Mouse (Mus musculus): ENCODE measurements around the gene Sh2d7.
"Not testable (repeated sequence)": the region's sequence is repeated elsewhere in the genome, so short reads cannot be mapped to it uniquely, and the experiment has no call there.

Sh2d7 gene

DNA sequence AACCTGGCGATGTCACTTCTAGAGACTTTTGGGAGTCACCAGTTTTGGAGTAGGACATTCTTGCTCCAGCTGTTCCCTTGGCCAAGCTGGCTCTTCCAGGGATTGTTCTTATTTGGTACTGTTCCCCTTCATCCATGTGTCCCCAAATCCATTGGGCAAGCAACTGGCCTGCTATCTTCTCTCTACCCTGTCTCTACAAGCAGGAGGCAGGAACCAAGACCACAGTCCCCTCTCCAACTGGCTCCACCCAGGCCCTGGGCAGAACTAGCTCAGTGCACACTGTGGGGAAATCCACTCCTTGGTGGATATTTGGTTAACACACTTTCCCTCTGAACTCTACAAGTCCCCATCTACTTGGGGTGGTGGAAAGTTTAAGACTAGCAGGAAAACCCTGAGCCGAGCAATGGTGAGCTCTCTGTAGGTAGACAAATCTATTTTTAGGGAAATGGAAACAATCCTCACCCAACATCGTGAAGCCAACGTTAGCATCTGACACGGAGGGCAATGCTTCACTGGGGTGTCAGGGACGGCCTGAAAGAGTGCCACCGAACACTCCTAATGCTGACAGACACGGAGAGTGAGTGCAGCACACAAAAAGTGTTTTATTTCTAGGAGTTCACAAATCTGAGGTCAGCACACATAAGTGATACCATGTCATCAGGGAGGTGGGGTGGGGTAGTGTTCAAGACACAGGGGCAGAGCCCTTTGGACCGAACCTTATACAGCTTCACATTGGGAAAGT, 5.6 kb downstream of the Sh2d7 start:
- no peak for DNase-seq (ENCODE audit: inconsistent ontology term)

DNA sequence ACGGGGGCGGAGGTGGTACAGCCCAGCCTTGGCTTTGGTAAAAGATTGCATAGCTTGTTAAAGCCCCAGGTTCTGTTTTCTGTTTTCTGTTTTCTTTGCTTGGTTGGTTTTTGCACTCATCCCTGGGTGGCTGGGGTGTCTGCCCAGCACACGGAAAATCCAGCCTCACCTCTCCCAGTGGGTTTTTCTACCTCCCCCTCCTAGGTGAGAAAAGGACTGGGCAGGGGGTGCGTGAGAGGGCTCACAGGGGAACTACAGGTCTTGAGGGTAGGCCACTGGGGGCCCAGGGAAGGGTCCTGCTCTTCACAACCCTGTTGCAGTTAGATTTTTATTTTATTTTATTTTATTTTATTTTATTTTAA, 6.2 kb downstream of the Sh2d7 start:
- DNase-seq (ENCODE audit: inconsistent ontology term) = no peak

DNA sequence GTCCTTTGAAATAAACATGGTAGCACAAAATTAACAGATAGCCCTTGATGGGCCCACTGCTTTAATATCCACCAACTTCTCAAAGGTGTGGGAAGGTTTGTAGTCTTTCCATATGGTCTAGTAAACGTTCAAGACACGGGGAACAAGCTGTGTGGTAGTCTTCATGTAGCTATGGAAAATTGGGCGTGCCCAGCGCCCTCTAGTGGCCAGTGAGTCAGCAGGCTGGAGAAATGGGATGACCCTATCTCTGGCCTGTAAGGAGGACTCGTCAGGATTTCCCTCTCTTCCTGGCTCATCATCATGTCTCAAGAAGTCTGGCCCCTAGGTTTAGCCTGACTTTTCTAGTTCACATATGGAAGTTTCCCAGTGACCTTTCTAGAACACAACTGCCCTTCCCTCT, 8.8 kb downstream of the Sh2d7 start:
- peak; percentile 14 for DNase-seq (ENCODE audit: inconsistent ontology term)

DNA sequence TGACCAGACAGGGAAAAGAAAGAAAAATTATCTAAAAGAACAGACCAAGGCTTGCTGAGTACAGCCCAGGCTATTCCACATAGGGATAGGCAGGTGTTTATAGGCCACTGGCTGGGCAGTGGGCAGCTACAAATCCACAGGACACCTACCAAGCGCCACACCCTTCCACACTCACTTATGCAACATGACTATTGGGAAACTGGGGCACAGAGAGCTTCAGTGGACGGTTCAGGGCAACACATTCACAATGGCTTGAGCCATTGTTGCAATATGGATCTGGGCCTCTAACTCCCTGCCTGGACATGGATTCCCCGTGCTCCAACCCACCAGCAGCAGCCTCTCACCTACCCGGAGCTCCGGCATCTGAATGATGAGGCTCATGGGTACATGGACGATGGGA, 10.6 kb downstream of the Sh2d7 start:
- no peak for DNase-seq (ENCODE audit: inconsistent ontology term)

DNA sequence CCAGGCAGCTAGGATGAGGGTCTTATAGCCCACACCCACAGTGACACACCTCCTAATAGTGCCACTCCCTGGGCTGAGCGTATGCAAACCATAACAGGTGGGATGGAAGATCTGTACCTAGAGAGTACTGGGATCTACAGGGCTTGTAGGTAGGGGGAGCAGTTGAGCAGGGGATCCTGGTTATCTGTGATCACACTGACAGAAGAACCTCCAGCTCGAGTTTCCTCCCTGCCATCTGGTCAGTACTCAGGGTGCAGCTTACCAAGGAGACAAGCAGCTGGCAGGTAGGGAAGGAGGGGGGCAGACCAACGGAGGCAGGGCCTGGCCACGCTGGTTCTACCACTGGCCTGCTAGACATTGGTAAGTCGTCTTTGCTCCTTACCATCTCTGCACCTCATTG, 13.6 kb downstream of the Sh2d7 start:
- no peak for DNase-seq (ENCODE audit: inconsistent ontology term)

DNA sequence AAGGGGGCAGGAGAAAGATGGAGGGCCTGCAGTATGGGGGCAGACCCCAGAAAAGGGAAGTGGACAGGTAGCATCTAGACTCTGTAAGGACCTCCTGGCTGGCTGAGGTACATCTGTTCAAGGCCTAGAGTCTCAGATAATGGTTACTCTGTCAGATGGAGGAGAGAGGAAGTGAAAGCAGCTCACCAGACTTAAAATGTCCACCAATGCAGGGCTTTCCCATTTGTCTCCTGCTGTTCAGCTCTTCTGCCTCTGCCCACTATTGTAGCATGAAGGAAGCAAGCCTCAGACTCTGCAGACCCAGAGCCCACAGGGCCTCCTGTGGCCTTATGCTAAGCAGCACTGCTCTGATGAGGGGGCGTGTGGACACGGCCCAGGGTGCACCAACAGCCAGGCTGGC, 16.3 kb downstream of the Sh2d7 start:
- no peak for DNase-seq (ENCODE audit: inconsistent ontology term)

DNA sequence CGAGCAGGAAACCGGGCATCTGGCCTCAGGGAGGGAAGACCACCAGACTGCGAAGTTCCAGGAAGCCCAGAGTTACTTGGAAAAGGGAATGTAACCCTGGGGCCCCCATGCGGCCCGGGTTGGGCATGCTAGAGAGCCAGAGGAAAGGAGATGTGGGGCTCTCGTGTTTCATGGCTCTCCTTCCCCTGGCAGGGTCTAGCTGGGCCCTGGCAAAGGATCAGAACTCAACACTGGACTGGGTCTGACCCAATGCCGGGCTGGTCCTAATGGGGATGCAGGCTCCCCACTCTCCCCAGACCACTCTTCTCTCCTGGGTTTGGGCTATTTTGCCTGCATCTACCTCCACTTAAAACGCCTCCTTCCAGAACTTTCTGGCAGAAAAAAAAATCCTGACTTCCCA, 19.9 kb downstream of the Sh2d7 start:
- DNase-seq (ENCODE audit: inconsistent ontology term) = no peak

DNA sequence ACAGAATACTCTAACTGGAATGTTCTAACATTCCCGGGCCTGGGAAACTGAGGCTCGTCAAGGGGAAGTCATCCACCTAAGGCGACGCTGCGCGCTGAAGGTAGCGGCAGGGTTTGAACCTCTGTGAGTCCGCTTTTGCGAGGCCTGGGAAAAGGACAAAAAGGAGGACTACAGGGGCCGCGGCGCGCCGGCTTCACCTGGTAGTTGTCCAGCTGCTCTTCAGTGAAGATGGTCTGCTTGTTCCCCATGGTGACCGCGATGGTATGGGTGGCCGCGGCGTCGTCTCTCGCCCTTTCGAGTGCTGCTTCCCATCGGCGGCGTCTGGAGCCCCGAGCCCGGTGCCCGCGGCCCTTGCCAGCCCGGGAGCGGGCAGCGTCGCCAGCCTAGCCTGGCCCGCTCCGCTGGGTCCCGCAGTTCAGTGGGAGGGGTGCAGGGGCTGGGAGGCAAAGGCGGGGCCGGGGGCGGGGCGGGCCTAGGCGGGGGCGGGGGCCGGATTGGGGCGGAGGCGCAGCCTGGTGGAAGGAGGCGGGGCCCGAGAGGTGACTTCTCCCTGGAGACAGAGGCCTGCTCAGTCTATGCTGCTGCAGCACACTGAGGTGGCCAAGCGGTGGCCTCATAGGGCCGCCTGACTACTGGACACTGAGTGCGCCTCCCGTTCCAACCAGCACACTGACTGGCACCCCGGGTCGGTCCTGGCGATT, 21.1 kb downstream of the Sh2d7 start, which contains the start of gene Cib2:
TSS of gene Cib2 (minus strand) at position 448 of the 701 bp plus-strand sequence.
- DNase-seq (ENCODE audit: inconsistent ontology term) = peak; percentile 89

DNA sequence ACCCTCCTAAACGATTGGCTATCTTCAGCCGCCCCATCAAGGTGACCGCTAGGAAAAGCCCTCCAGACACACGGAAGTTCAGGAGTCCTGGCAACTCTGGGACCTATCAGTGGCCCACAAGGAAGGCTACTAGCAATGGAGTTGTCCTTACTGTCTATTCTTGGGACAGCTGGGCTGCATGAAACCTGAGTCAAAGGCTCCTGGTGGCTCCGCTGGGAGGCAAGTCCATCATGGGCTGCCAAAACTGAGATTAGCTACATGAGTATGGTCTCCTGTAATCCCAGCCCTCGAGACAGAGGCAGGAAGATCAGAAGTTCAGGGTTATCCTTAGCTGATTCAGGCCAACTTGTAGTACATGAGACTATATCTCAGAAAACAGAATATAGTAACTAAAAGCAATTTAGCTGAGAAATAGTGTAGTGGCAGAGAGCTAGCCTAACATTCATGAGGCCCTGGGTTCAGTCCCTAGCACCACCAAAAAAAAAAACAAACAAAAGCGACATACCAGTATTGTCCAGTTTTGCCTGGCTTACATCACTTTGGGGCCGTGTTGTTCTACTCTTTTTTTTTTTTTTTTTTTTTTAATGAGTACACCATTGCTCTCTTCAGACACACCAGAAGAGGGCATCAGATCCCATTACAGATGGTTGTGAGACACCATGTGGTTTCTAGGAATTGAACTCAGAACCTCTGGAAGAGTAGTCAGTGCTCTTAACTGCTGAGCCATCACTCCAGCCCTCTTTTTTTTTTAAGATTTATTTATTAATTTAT, 22.2 kb downstream of the Sh2d7 start:
- DNase-seq (ENCODE audit: inconsistent ontology term) = no peak

DNA sequence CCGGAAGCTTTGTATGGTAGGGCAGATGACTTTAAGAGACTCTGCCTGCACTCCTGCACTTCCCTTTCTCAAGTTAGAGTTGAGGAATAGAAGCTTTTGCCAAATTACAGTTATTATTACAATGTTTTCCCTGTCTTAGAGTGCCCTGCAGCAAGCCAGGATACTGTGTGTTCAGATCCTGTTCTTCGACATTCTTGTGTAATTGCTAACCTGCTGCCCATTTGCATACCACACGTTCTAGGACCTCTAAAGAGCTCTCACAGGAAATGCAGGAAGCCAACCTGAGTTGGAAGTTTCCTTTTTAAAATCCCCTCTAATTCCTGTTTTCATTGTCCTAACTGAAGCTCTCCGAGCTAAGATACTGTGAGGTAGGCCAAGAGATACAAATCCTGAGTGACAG, 28.2 kb downstream of the Sh2d7 start:
- DNase-seq (ENCODE audit: inconsistent ontology term) = no peak

DNA sequence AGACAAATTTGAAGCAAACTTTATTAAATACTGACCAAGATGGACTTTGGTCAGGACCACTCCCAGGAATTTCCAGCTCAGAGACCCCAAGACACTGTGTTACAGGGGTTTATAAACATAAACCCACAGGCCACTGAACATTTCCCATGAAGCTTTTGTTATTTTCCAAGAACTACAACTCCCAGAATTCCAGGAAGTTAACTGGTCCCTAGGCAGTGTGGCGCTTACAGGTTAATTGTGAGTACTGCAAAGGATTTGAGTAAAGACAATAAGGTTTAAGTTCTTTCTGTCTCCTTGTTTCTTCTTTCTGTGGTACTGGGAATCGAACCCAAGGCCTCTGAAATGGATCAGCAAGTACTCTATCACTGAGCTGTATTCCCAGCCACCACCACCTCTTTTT, 29.9 kb downstream of the Sh2d7 start:
- no peak for DNase-seq (ENCODE audit: inconsistent ontology term)

DNA sequence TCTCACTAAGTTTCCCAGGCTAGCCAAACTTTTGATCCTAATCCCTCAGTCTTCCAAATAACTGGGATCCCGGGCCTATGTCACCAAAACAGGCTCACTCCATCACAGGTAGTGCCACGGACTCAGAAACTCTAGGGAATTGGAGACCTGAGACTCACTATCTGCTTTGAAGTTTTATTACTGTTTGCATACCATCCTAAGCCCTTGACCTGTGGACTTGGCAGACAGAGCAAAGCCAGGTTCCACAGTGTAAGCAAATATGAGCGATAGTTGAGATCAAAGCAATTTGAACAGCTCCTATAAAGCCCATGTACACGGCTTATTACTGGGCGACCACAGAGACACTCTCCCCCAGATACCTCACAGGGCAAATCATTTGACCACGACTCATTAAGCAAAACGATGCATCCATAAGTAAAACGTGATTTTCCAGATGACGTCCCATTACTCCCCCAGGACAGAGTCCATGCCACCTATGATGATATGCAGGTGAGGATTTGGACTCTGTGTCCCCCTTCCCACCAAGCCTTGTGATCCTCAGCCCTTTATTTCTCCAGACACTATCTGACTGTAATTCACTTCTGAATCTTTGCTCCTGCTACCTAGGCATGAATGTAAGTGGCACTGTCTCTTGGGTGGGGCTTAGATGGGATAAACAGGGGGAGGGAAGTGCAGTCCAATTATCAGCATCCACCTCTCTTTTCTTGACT, 32.5 kb downstream of the Sh2d7 start:
- no peak for DNase-seq (ENCODE audit: inconsistent ontology term)

DNA sequence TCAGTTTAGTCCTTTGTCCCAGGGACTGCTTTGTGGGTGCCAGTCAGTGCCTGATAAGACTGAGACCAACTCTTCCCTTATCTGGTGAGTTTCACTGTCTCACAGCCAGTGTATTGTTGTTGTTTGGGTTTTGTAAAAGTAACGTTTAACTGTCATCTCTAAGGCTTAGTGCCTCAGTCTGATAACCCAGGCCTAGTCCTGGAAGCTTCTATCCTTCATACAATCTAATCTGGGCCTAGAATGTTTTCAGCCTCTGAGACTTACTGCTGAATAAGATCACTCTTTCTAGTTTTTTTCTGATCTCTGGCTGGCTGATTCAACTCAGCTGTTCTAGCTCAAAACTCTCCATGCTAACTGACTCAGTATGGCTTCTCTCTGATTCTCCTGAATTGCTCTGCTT, 44.9 kb downstream of the Sh2d7 start:
- DNase-seq (ENCODE audit: inconsistent ontology term) = no peak

DNA sequence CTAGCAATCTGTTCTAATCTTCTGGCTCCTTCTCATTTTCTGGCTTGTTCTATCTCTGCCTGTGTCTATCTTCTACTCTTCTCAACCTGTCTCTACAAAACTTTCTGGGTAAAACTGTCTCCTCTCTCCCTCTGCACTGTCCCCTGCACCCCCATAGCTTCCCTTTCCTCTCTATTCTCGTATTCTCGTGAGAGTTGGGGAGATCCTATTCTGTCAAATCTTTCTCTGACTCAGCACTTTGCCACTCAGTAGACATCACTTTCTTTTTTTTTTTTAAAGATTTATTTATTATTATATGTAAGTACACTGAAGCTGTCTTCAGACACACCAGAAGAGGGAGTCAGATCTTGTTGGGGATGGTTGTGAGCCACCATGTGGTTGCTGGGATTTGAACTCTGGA, 45.3 kb downstream of the Sh2d7 start:
- DNase-seq (ENCODE audit: inconsistent ontology term) = not testable (repeated sequence)

DNA sequence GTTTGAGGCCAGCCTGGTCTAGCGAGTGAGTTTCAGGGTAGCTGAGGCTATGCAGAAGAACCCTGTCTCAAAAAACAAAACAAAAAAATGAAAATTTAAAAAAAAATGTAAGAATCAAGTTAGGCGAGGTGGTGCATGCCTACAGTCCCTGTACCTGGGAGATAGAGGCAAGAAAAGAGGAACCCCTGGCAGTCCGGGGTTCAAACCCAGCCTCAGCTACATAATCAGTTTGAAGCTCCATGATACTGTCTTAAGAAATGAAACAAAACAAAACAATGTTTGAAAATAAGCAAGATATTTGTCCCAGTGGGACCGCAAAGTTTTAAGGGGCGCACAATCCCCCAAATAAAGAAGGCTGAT, 47.0 kb downstream of the Sh2d7 start:
- DNase-seq (ENCODE audit: inconsistent ontology term) = no peak

DNA sequence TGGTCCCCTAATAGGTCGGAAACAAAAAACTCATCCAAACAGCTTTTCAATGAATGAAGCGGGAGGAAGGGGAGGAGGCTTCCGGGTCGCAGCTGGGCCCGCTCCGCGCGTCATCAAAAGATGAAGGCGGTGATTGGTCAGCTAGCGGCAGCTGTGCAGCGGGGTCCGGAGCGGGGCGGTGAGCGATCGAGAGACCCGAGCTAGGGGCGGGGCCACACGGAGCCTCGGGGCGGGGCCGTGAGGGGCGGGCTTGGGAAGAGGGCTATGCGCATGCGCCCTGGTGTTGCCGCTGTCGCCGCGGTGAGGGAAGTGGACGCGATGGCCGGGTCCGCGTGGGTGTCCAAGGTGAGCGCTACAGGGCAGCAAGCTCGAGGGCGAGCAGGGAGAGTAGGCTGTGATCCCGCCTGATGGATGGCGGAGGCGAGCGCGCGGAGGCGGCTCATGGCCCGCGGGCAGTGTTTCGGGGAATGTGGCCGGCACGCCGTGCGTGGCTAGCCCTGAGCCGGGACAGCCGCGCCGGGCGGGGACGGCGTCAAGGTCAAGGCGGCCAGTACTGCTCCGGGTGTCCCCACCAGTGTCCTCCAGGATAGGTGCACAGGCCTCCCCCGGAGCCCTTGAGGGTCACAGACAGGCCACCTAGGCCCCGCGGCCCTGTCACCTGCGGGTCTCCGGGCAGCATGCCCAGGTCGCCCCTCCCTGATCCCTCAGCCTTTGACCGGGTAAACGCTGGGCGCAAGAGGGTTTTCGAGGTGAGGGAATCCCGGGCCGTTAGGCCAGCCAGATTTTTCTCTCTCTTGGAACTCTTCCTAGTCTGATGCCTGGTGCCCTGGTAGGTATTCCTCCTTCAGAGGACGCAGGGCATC, 47.6 kb downstream of the Sh2d7 start, which contains the start of gene Idh3a:
TSS of gene Idh3a (plus strand) at position 136 of the 863 bp plus-strand sequence.
- DNase-seq (ENCODE audit: inconsistent ontology term) = peak; percentile 98

DNA sequence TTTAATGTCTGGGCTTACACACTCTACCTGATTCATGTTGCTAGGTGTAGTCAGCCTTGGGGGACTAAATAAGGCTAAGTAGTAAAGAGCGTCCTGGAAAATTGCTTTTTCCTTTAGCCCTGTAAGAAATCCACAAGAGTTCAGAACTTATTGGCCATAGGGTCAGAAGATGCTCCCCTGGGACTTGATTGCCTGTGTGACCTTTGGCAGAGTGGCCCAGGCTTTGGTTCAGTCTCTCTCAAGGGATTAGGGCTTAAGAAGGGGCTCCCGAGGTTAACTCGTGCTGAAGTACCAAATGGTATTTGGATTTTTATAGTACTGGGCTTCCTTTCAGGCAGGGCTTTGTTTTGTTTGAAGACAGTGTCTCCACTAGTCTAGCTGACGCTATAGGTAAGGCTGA, 49.1 kb downstream of the Sh2d7 start:
- DNase-seq (ENCODE audit: inconsistent ontology term) = no peak

DNA sequence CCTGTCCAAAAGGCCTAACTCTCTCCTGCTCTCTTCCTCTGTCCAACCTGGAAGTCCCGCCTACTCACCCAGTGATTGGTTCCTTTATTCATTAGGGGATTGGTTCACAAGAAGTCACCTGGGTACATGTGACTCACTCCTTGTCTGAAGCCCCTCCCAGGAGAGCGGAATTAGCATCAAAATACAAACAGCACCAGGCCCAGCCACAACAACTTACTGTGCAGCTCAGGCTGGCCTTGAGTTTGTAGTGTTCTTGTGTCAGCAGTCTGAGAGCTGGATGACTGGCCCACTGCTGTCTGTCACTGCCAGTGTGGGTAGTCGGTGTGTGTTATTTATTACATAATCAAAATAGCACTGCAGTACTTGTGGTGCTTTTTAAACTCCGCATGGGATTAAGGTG, 54.9 kb downstream of the Sh2d7 start:
- DNase-seq (ENCODE audit: inconsistent ontology term) = not testable (repeated sequence)

Measured in Muller cell, postnatal 12 days (primary cell).